Mouse (Mus musculus) left cerebral cortex, adult 6 months (tissue): ENCODE results near the gene Cfl1. TPM values are rescaled to one million over a fixed set of nuclear protein-coding genes. Genes with fewer than 3 reads are reported as not detected.

Experiments used
- long read RNA-seq, 2 experiments: library from polyadenylated mRNA; unstranded; transcript quantifications; one replicate each; pipeline ENCODE4 v2.0.0; 2019 to 2020
- polyA plus RNA-seq: library from polyadenylated mRNA; unstranded; fragments of <200 nt; fragmentation: Nextera tagmentation; gene quantifications from 2 replicates; pipeline ENCODE4 v1.2.3, GENCODE M21; 2021

The Cfl1 gene
- 823 and 1,622 TPM in 2 replicates for polyA plus RNA-seq
- long read RNA-seq, experiment 1, transcript Cfl1-202 (4 exons, 2,354 nt): major isoform, 963 of 1,016 reads
- long read RNA-seq, experiment 1, partial matches to known transcripts: 16 of 1,016 reads
- long read RNA-seq, experiment 1, other reads (novel, unspliced or antisense): 35 of 1,016 reads
- long read RNA-seq, experiment 2, transcript Cfl1-202 (4 exons, 2,354 nt): major isoform, 534 of 636 reads
- long read RNA-seq, experiment 2, partial matches to known transcripts: 88 of 636 reads
- long read RNA-seq, experiment 2, other reads (novel, unspliced or antisense): 10 of 636 reads

GRCm38 (mm10) chr19:5490313-5490897 lies at the start of gene Cfl1:
Gene Cfl1 (plus strand): TSS chr19:5490455.

GRCm38 (mm10) chr19:5447515-5448353 lies 42.5 kb upstream of the Cfl1 start, which contains the start of gene Fosl1:
Gene Fosl1 (plus strand): TSS chr19:5447547.

GRCm38 (mm10) chr19:5457746-5458442 lies 32.4 kb upstream of the Cfl1 start, which contains the start of gene Ccdc85b:
Gene Ccdc85b (minus strand): TSS chr19:5457894.

GRCm38 (mm10) chr19:5460465-5460911 lies 29.8 kb upstream of the Cfl1 start, which contains the start of gene Fibp:
Gene Fibp (plus strand): TSS chr19:5460615.

GRCm38 (mm10) chr19:5468374-5468773 lies 21.9 kb upstream of the Cfl1 start, which contains the start of gene Ctsw:
Gene Ctsw (minus strand): TSS chr19:5468507.

GRCm38 (mm10) chr19:5473720-5474119 lies 16.5 kb upstream of the Cfl1 start, which contains the start of gene Efemp2:
Gene Efemp2 (plus strand): TSS chr19:5473954.

GRCm38 (mm10) chr19:5487768-5488550 lies 2.3 kb upstream of the Cfl1 start, which contains the start of gene Mus81:
Gene Mus81 (minus strand): TSS chr19:5488402.

GRCm38 (mm10) chr19:5503687-5504086 lies 13.4 kb downstream of the Cfl1 start, which contains the start of gene 1700020D05Rik:
Gene 1700020D05Rik (minus strand): TSS chr19:5503787.

GRCm38 (mm10) chr19:5510031-5511026 lies 20.1 kb downstream of the Cfl1 start, which contains the start of gene Snx32:
Gene Snx32 (minus strand): TSS chr19:5510538.

Other genes with a start within 250 kb of the Cfl1 start
- gene Pacs1, start 217.3 kb upstream of the Cfl1 start, polyA plus RNA-seq: 18.5 and 34.5 TPM in 2 replicates
- gene Sf3b2, start 195.0 kb upstream of the Cfl1 start, polyA plus RNA-seq: 203 and 220 TPM in 2 replicates
- 30.0 and 34.7 TPM in 2 replicates for gene Gal3st3, start 192.1 kb upstream of the Cfl1 start, polyA plus RNA-seq
- gene Catsper1, start 154.7 kb upstream of the Cfl1 start, polyA plus RNA-seq: not detected in 2 replicates
- gene Cst6, start 140.9 kb upstream of the Cfl1 start, polyA plus RNA-seq: 50.0 and 72.9 TPM in 2 replicates
- 29.9 and 34.7 TPM in 2 replicates for gene Eif1ad, start 123.7 kb upstream of the Cfl1 start, polyA plus RNA-seq
- 160 and 199 TPM in 2 replicates for gene Banf1, start 123.3 kb upstream of the Cfl1 start, polyA plus RNA-seq
- gene Sart1, start 101.8 kb upstream of the Cfl1 start, polyA plus RNA-seq: 26.4 and 29.3 TPM in 2 replicates
- gene Tsga10ip, start 87.9 kb upstream of the Cfl1 start, polyA plus RNA-seq: not detected in 2 replicates
- gene Drap1, start 65.5 kb upstream of the Cfl1 start, polyA plus RNA-seq: 166 and 215 TPM in 2 replicates
- gene AI837181, start 65.3 kb upstream of the Cfl1 start, polyA plus RNA-seq: 42.0 and 45.8 TPM in 2 replicates
- 0.19 TPM in 1 of 2 replicates, not detected in the other for gene Fosl1, start 42.9 kb upstream of the Cfl1 start, polyA plus RNA-seq
- 20.7 and 40.8 TPM in 2 replicates for gene Ccdc85b, start 32.6 kb upstream of the Cfl1 start, polyA plus RNA-seq
- 93.1 and 106 TPM in 2 replicates for gene Fibp, start 29.8 kb upstream of the Cfl1 start, polyA plus RNA-seq
- gene Ctsw, start 21.9 kb upstream of the Cfl1 start, polyA plus RNA-seq: 0.23 TPM in 1 of 2 replicates, not detected in the other
- 13.0 and 16.9 TPM in 2 replicates for gene Efemp2, start 16.5 kb upstream of the Cfl1 start, polyA plus RNA-seq
- gene Mus81, start 2.1 kb upstream of the Cfl1 start, polyA plus RNA-seq: 18.7 and 21.5 TPM in 2 replicates
- not detected in 2 replicates for gene 1700020D05Rik, start 13.3 kb downstream of the Cfl1 start, polyA plus RNA-seq
- gene Snx32, start 20.1 kb downstream of the Cfl1 start, polyA plus RNA-seq: 58.0 and 58.2 TPM in 2 replicates
- not detected in 2 replicates for gene Ovol1, start 70.2 kb downstream of the Cfl1 start, polyA plus RNA-seq
- 2.8 and 3.6 TPM in 2 replicates for gene Ap5b1, start 77.6 kb downstream of the Cfl1 start, polyA plus RNA-seq
- 63.2 and 67.2 TPM in 2 replicates for gene Rnaseh2c, start 111.4 kb downstream of the Cfl1 start, polyA plus RNA-seq
- gene Kat5, start 119.8 kb downstream of the Cfl1 start, polyA plus RNA-seq: 57.2 and 58.7 TPM in 2 replicates
- gene Rela, start 147.0 kb downstream of the Cfl1 start, polyA plus RNA-seq: 7.7 and 14.6 TPM in 2 replicates
- gene Sipa1, start 173.3 kb downstream of the Cfl1 start, polyA plus RNA-seq: 5.4 and 5.9 TPM in 2 replicates
- 5.6 and 10.1 TPM in 2 replicates for gene Map3k11, start 198.3 kb downstream of the Cfl1 start, polyA plus RNA-seq
- gene Pcnx3, start 198.5 kb downstream of the Cfl1 start, polyA plus RNA-seq: 6.8 and 13.0 TPM in 2 replicates
- 0.38 and 0.49 TPM in 2 replicates for gene Kcnk7, start 213.9 kb downstream of the Cfl1 start, polyA plus RNA-seq
- 13.5 and 14.4 TPM in 2 replicates for gene Ehbp1l1, start 235.9 kb downstream of the Cfl1 start, polyA plus RNA-seq
- 22.3 and 26.6 TPM in 2 replicates for gene Fam89b, start 239.2 kb downstream of the Cfl1 start, polyA plus RNA-seq